Mouse (Mus musculus) liver, embryonic 11.5 days (tissue): ENCODE measurements at regions not wholly inside any gene's neighbourhood (a gene's known extent, or its start where the extent isn't known, plus 50 kb on each side); places are given as distances from the start of the nearest gene placed in this dataset.

Source experiments
- ATAC-seq: fragments of 200-750 bp; cut with Nextera tagmentation; replicated peaks from 2 replicates; pipeline ENCODE4 v1.8.0; 2017; ENCODE audit warnings: moderate number of reproducible peaks, mild to moderate bottlenecking, moderate TSS enrichment, moderate library complexity; ENCODE audit not compliant: low FRiP score
- DNase-seq: peaks from one replicate; pipeline ENCODE4 v3.0.0-alpha.2; 2017; ENCODE audit warnings: low spot score
- H3K27ac ChIP-seq: fragments of 300-500 bp; sonication (generic); 2 replicates; pipeline ENCODE4 v1.5.1; 2014; ENCODE audit warnings: mild to moderate bottlenecking, low read depth, low read length, control low read depth
- H3K27me3 ChIP-seq: fragments of 300-500 bp; sonication (generic); replicated peaks from 2 replicates; pipeline ENCODE4 v1.6.1; 2014; ENCODE audit warnings: low read length, mixed read lengths; ENCODE audit not compliant: control insufficient read depth, insufficient read depth
- H3K36me3 ChIP-seq: fragments of 300-500 bp; sonication (generic); 2 replicates; pipeline ENCODE4 v1.6.1; 2014; ENCODE audit warnings: mild to moderate bottlenecking, low read length, moderate library complexity, mixed read lengths; ENCODE audit not compliant: control insufficient read depth, insufficient read depth
- H3K4me1 ChIP-seq: fragments of 300-500 bp; sonication (generic); replicated peaks from 2 replicates; pipeline ENCODE4 v1.6.1; 2014; ENCODE audit warnings: low read length, mixed read lengths; ENCODE audit not compliant: control insufficient read depth, insufficient read depth
- H3K4me2 ChIP-seq: fragments of 300-500 bp; sonication (generic); 2 replicates; pipeline ENCODE4 v1.6.1; 2014; ENCODE audit warnings: mild to moderate bottlenecking, control low read depth, moderate library complexity
- H3K4me3 ChIP-seq: fragments of 300-500 bp; sonication (generic); 2 replicates; pipeline ENCODE4 v1.5.1; 2014; ENCODE audit warnings: low read depth, low read length, control low read depth
- H3K9ac ChIP-seq: fragments of 300-500 bp; sonication (generic); 2 replicates; pipeline ENCODE4 v1.6.1; 2014; ENCODE audit warnings: low read depth, low read length, control low read depth
- H3K9me3 ChIP-seq: fragments of 300-500 bp; sonication (generic); 2 replicates; pipeline ENCODE4 v1.6.1; 2016; ENCODE audit warnings: low read length, inconsistent platforms, mixed read lengths; ENCODE audit not compliant: control insufficient read depth
- WGBS: fragments of 180-500 bp; shearing (Covaris S2); extraction: QIAGEN DNeasy Blood & Tissue Kit; methylation state at CpG from one replicate; pipeline ENCODE4 v1.1.7; 2014; 5-methylcytosine and 5-hydroxymethylcytosine counted together

DNA sequence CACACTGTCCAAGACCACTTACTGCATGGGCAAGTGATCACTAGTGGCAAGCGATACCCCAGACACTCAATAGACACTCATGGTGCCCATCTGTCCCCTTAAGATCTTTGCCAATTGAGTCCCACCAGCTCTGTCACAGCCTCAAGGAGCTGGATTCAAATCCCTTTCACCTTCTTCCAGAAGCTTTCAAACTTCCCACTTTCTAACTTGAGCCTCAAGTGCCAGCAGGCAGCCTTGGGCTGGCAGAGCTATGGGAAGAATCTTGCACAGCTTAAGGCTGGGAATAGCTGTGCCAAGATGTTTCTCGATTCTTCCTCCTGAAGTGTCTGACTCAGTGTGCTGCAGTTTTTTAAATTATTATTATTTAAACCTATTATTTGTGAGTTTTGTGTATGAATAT, 699.2 kb downstream of the Hs3st4 start:
- no peak overlapping the region for H3K27ac ChIP-seq
- no peak overlapping the region for H3K9ac ChIP-seq
- no peaks in the 10 kb centered on the region for H3K9me3 ChIP-seq
- no peaks in the 10 kb centered on the region for H3K4me1 ChIP-seq
- ATAC-seq (no peak), DNase-seq (no peak)
- H3K4me2 ChIP-seq: no peak overlapping the region
- H3K4me3 ChIP-seq: no peak overlapping the region
- no peaks in the 10 kb centered on the region for H3K36me3 ChIP-seq
- H3K27me3 ChIP-seq: no peaks in the 10 kb centered on the region
- 92% methylated on average over 2 of the region's 2 CpGs for WGBS

- Histone ChIP-seq H3K27ac (no peak overlapping the region), H3K36me3 (no peaks in the 10 kb centered on the region), H3K4me2 (no peak overlapping the region), H3K4me3 (no peak overlapping the region), H3K27me3 (no peaks in the 10 kb centered on the region), H3K9me3 (no peaks in the 10 kb centered on the region), H3K9ac (no peak overlapping the region), H3K4me1 (no peaks in the 10 kb centered on the region)
- no peak for ATAC-seq
- no peak for DNase-seq
- WGBS: 72% methylated on average over 2 of the region's 2 CpGs
Measured at GRCm38 (mm10) chr7:124685424-124685823, 702.8 kb downstream of the Hs3st4 start.

DNA sequence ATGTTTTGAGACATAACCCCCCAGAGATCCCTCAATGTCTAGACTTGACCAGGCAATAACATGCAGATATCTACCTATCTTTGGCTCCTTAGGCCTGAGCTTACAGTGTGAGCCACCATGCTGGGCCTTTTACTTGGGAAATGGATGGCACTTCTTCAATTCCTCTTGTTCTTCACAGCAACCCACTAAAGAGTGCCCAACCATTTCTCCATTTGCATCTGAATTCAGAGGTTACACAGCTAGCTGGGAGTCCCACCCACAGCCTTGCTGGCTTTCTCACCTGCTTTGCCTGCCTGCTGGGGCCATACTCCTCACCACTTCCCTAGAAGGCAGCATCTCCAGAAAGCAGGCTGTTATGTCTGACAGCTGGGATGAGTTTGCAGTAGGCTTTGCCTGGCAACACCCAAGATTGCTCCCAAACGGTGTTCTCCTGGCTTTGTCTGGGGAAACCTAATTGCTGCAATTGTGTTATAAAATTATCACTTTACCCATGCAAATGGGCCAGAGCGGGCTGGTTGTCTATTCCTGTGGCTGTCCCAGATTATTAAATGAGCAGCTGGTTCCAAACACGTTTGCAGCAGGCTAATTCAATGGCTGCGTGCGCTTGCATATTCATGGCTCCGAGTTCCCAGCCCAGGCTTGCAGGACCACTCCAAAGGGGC, 721.6 kb downstream of the Hs3st4 start:
- Histone ChIP-seq H3K27ac (no peak overlapping the region), H3K4me2 (no peak overlapping the region), H3K27me3 (no peaks in the 10 kb centered on the region), H3K4me1 (no peaks in the 10 kb centered on the region), H3K9ac (no peak overlapping the region), H3K4me3 (no peak overlapping the region), H3K9me3 (no peaks in the 10 kb centered on the region), H3K36me3 (no peaks in the 10 kb centered on the region)
- ATAC-seq (no peak), DNase-seq (no peak)
- 46% methylated on average over 6 of the region's 6 CpGs for WGBS

DNA sequence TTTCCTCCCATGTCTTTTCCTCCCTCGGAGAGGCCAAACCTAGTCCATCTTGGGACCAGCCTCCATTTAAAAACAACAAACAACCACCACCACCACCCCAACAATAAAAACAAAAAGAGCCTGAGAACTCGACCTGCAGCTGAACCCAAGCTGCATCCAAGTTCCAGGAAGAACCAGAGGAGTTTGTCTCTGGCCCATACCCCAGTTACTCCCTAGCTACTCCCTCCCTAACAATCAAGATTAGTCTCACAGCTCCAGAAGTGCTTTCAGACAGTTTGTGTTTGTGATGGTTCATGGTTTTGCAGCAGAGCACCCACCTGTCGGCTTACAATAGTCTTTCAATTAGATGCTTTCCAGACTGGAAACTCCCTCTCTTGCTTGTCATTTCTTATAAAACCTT, 724.5 kb downstream of the Hs3st4 start:
- no peak overlapping the region for H3K4me3 ChIP-seq
- no peak overlapping the region for H3K4me2 ChIP-seq
- H3K9me3 ChIP-seq: no peaks in the 10 kb centered on the region
- DNase-seq (no peak), ATAC-seq (no peak)
- H3K27me3 ChIP-seq: no peaks in the 10 kb centered on the region
- H3K4me1 ChIP-seq: no peaks in the 10 kb centered on the region
- WGBS: 46% methylated on average over 3 of the region's 3 CpGs
- H3K9ac ChIP-seq: no peak overlapping the region
- no peak overlapping the region for H3K27ac ChIP-seq
- H3K36me3 ChIP-seq: no peaks in the 10 kb centered on the region

DNA sequence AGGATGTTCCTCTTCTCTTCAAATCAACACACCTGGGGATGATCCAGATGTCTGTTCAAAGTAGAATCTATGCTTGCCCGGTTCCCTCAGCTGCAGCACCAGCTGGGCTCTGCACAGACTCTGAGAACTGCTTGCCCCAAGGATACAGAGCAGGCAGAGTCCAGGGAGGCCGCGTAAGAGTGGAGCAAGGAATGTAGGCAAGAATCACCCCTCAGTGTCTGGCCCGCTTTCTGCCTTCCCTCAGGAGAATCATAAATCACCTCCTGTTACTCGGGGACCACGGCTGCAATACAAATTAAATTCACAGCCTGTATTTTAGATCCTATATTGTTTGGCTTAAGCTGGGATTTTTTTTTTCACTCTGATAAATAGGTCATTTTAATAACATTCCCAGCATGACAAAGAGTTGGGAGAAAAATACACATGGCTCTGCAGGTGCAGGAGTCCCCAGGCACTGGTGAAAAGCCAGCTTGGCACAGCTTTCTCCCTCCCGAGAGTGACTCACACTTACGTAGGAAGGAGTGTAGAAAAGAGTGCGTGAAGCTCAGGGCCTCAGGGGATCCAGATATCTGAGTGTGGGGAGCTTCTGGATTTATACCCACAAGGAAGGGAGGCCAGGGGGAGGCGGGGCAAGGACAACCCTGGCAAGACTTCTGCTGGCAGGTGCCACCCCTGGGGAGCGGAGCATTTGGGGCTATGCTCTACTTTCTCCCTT, 726.3 kb downstream of the Hs3st4 start:
- no peaks in the 10 kb centered on the region for H3K9me3 ChIP-seq
- H3K4me2 ChIP-seq: no peak overlapping the region
- no peak overlapping the region for H3K9ac ChIP-seq
- H3K36me3 ChIP-seq: no peaks in the 10 kb centered on the region
- no peak overlapping the region for H3K4me3 ChIP-seq
- ATAC-seq: no peak
- H3K4me1 ChIP-seq: no peaks in the 10 kb centered on the region
- no peak for DNase-seq
- no peak overlapping the region for H3K27ac ChIP-seq
- no peaks in the 10 kb centered on the region for H3K27me3 ChIP-seq
- 58% methylated on average over 11 of the region's 11 CpGs for WGBS

- H3K27me3 ChIP-seq: no peaks in the 10 kb centered on the region
- no peak overlapping the region for H3K27ac ChIP-seq
- no peak for ATAC-seq
- no peaks in the 10 kb centered on the region for H3K36me3 ChIP-seq
- DNase-seq: no peak
- H3K9ac ChIP-seq: no peak overlapping the region
- no peak overlapping the region for H3K4me3 ChIP-seq
- H3K9me3 ChIP-seq: no peaks in the 10 kb centered on the region
- H3K4me2 ChIP-seq: no peak overlapping the region
- WGBS: 58% methylated on average over 1 of the region's 1 CpGs
- no peaks in the 10 kb centered on the region for H3K4me1 ChIP-seq
Measured at GRCm38 (mm10) chr7:124720927-124721326, 723.5 kb upstream of the Kdm8 start.

DNA sequence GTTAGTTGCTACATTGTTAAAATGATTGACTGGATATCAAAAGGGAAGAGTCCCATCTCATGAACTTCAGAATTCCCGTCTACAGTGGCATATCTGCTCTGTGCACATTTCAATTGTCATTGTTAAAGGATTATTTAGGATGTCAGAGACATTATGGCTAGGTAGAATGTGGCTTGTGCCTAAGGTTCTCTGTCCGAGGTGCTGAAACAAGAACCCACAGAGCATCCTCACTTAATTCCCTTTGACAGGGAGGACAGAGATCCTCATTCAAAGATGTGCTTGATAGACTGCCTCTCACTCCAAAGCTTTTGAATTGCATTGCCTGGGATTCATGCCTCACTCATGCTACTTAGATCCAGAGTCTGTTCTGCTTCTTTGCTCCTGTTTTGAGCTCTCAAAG, 702.4 kb upstream of the Kdm8 start:
- Histone ChIP-seq H3K4me3 (no peak overlapping the region), H3K4me1 (no peaks in the 10 kb centered on the region), H3K9me3 (no peaks in the 10 kb centered on the region), H3K4me2 (no peak overlapping the region), H3K27me3 (no peaks in the 10 kb centered on the region), H3K36me3 (no peaks in the 10 kb centered on the region), H3K27ac (no peak overlapping the region), H3K9ac (no peak overlapping the region)
- 4% methylated on average over 2 of the region's 2 CpGs for WGBS
- DNase-seq: no peak
- ATAC-seq: no peak

GRCm38 (mm10) chr7:124746321-124746720, 698.2 kb upstream of the Kdm8 start:
- no peaks in the 10 kb centered on the region for H3K9me3 ChIP-seq
- H3K4me1 ChIP-seq: no peaks in the 10 kb centered on the region
- H3K4me2 ChIP-seq: no peak overlapping the region
- no peaks in the 10 kb centered on the region for H3K36me3 ChIP-seq
- ATAC-seq: no peak
- no peak overlapping the region for H3K9ac ChIP-seq
- H3K27me3 ChIP-seq: no peaks in the 10 kb centered on the region
- no peak for DNase-seq
- H3K27ac ChIP-seq: no peak overlapping the region
- WGBS: 58% methylated on average over 2 of the region's 2 CpGs
- H3K4me3 ChIP-seq: no peak overlapping the region

GRCm38 (mm10) chr7:124748396-124748795, 696.1 kb upstream of the Kdm8 start:
- WGBS: 64% methylated on average over 3 of the region's 3 CpGs
- H3K9ac ChIP-seq: no peak overlapping the region
- H3K27ac ChIP-seq: no peak overlapping the region
- no peaks in the 10 kb centered on the region for H3K9me3 ChIP-seq
- H3K4me2 ChIP-seq: no peak overlapping the region
- H3K27me3 ChIP-seq: no peaks in the 10 kb centered on the region
- H3K4me1 ChIP-seq: no peaks in the 10 kb centered on the region
- no peaks in the 10 kb centered on the region for H3K36me3 ChIP-seq
- H3K4me3 ChIP-seq: no peak overlapping the region
- DNase-seq (no peak), ATAC-seq (no peak)
